Mouse (Mus musculus) olfactory bulb, adult 2 months (tissue): ENCODE results near the gene Ulbp1. TPM values are rescaled to one million over a fixed set of nuclear protein-coding genes. Genes with fewer than 3 reads are reported as not detected.

Source experiments
- H3K27ac ChIP-seq: fragments of 200-500 bp; 2 replicates; pipeline ENCODE4 v1.5.1; 2012; ENCODE audit warnings: low read depth, low read length; ENCODE audit not compliant: insufficient read depth
- H3K4me1 ChIP-seq: fragments of 200-500 bp; 2 replicates; pipeline ENCODE4 v1.6.1; 2012; ENCODE audit warnings: low read length; ENCODE audit not compliant: control insufficient read depth, insufficient read depth
- H3K4me3 ChIP-seq: fragments of 200-500 bp; 2 replicates; pipeline ENCODE4 v1.5.1; 2012; ENCODE audit warnings: mild to moderate bottlenecking, low read depth, low read length, moderate library complexity; ENCODE audit not compliant: insufficient read depth
- CTCF ChIP-seq: fragments of 200-500 bp; IDR thresholded peaks from 2 replicates; pipeline ENCODE4 v1.5.1; 2012; ENCODE audit warnings: low read depth, mild to moderate bottlenecking, low read length, moderate library complexity; ENCODE audit not compliant: insufficient read depth
- POLR2A ChIP-seq: fragments of 200-500 bp; IDR thresholded peaks from 2 replicates; pipeline ENCODE4 v1.6.1; 2012; ENCODE audit warnings: mild to moderate bottlenecking, low read depth, low read length, moderate library complexity; ENCODE audit not compliant: insufficient read depth
- WGBS: fragments of 180-500 bp; shearing (Covaris S2); methylation state at CpG from one replicate; pipeline ENCODE4 v1.1.7; 2018; 5-methylcytosine and 5-hydroxymethylcytosine counted together
- polyA plus RNA-seq: library from polyadenylated mRNA; stranded (reverse); fragments of >200 nt; gene quantifications from 2 replicates; pipeline ENCODE4 v1.2.4, GENCODE M21; 2012; ENCODE audit warnings: low replicate concordance; ENCODE audit not compliant: missing spikeins, insufficient read depth, insufficient read length

Ulbp1 gene
- polyA plus RNA-seq, 1 experiment, result not detected

DNA sequence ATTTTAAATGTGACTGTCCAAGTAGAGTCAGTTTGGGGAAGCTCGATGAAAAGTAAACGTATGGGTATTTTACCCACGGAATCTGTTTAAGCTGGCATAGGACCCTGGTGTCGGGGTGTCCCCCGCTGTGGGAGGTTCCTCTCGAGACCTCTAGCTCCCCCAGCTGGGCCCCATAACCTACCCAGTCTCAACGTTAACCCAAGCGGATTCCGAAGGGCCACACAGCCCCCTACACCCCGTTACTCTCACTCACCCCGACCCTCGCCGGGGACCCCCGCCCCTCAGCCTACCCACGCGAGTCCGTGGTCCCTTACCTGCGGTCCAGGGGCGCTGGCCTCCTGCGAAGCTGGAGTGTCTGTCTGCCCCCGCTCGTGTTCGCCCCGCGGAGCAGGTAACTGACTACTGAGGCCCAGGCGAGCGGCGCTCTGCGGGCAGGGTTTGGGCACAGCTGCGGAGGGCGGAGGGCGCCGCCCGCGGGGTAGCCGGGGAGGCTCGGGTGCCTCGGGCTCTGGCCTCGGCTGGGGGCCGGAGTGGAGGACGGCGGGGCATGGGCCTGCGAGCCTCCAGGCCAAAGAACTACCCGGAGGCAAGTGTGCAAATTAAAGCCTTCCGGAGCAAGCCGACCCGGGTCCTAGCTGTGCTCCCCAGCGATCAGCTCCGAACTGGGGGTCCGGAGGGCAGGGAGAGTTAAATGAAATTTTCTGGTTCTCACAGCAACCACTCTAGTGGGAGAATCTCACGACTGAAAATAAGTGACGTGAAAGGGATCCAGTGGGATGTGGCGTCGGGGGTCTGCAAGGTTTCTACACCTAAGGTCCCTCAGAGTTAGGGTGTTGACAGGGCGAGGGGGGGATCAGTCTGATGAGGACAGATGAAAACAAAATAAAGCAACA, 80.0 kb downstream of the Ulbp1 start:
- no peak overlapping the region for H3K27ac ChIP-seq
- 9% methylated on average over 55 of the region's 55 CpGs for WGBS

DNA sequence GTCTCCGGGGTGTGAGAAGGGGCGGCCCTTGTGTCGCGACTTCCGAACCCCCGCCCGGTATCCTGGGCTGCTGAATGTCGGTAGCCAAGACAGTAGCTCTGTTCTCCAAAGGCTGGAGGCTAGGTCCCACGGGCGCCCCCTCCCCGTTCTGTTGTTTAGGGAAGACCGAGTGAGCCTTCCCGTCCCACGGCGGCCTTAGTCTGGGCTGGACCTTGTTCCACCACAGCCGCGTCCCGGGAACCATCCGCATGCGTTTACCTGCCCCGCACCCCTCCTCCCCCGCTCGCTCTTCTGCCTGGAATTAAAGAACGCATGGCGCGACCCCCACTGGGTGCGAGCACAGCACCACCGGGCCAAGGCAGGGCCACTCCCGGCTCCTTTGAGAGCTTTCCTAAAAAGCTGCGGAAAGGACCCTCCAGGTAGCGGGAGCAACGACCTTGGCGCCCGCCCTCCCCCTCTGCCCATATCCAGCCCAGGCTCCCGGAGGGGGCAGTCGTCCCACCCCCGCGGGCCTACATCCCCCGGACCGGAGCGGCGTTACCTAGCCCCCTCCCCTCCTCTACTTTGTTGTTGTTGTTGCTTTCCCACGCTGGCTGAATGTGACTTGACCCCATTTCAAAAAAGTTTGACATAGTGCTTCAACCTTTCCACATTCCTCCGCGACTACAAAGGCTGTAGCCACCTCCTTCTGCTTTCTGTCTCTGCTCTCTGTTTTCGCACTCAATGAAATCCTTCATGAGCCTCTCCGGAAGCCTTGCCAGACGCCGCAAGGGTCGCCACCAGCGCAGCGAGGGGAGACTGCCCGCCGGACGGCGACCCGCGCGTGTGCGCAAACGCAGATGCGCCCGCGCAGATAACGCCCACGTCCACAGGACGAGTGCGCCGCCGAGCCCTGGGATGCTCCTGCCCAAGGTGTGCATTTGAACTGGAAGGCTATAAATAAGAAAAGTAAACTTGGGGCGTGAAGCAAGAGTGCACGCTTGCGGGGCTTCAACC, 81.2 kb downstream of the Ulbp1 start:
- no peak for TF ChIP-seq POLR2A
- Histone ChIP-seq H3K27ac (no peak overlapping the region), H3K4me3 (peak overlapping the region; percentile 52), H3K4me1 (peaks cover 28% of the 10 kb centered on the region)
- WGBS, result under 1% methylated on average over 73 of the region's 73 CpGs

More for the DNA sequence above, 80.0 kb downstream of the Ulbp1 start:
- peak overlapping the region; percentile 28 for H3K4me3 ChIP-seq
- TF ChIP-seq CTCF, result no peak
- no peak for TF ChIP-seq POLR2A
- peaks cover 28% of the 10 kb centered on the region for H3K4me1 ChIP-seq

DNA sequence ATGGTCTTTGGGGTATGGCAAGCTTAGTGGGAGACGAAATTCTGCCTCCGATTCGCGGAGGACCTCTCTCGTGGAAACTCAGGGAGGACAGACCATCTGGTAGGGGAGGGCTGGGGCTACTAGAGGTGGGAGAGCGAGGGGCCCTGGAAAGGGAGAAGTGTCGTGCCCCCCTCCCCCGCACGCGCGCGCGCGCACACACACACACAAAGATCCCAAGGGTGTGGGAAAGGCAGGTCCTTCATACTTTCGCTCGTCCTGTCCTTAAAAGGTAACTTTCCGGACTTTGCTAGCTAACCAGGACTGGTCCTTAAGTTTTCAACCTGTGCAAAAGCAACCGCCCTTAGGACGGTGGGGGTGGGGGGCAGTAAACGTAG, 81.9 kb downstream of the Ulbp1 start:
- peaks cover 28% of the 10 kb centered on the region for H3K4me1 ChIP-seq
- no peak overlapping the region for H3K27ac ChIP-seq
- H3K4me3 ChIP-seq, result peak overlapping the region; percentile 52
- under 1% methylated on average over 20 of the region's 20 CpGs for WGBS
- TF ChIP-seq POLR2A (no peak), CTCF (no peak)

DNA sequence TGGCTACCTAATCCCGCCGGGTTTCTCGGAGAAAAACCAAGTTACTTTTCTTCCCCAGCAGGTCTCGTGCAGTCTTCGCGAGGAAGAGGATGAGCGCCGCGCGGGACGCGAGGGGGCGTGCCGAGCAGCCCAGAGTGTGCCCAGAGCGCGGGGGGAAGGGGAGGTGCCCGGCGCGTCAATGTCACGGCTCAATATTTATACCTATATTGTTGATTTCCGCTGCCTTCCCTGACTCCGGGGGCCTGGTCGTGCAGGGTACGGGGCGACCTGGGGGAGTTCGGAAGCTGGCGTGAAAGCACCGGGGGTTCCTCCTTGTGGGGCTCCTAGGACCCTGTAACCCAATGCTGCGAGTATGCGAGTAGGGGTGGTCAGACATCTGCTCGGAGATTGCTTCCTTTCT, 82.3 kb downstream of the Ulbp1 start:
- TF ChIP-seq CTCF, result no peak; the same call in 1 of the 2 replicates
- TF ChIP-seq POLR2A, result no peak
- H3K4me3 ChIP-seq, result peak overlapping the region; percentile 52
- H3K27ac ChIP-seq, result no peak overlapping the region
- under 1% methylated on average over 31 of the region's 31 CpGs for WGBS
- H3K4me1 ChIP-seq, result peaks cover 28% of the 10 kb centered on the region

Other genes starting within 250 kb of the Ulbp1 start
- gene Lrp11, start 116.2 kb upstream of the Ulbp1 start, polyA plus RNA-seq, result not detected in 2 replicates
- gene Nup43, start 193.9 kb upstream of the Ulbp1 start, polyA plus RNA-seq, result not detected in 2 replicates
- not detected in 2 replicates for gene Pcmt1, start 207.5 kb upstream of the Ulbp1 start, polyA plus RNA-seq
- 70.0 TPM in 1 of 2 replicates, not detected in the other for gene Lats1, start 207.6 kb upstream of the Ulbp1 start, polyA plus RNA-seq